Mouse (Mus musculus) macrophage (primary cell): Measurements from ENCODE around the gene Mecom. TPM values are rescaled to one million over a fixed set of nuclear protein-coding genes. Genes with fewer than 3 reads are reported as not detected.

Experiments
- H3K27ac ChIP-seq: fragments of 350-480 bp; formaldehyde crosslinking; 2 replicates; pipeline ENCODE4 v1.9.0; 2021
- H3K36me3 ChIP-seq: fragments of 350-480 bp; formaldehyde crosslinking; 2 replicates; pipeline ENCODE4 v1.9.0; 2021; ENCODE audit errors: inconsistent target
- H3K4me3 ChIP-seq: fragments of 350-480 bp; formaldehyde crosslinking; 2 replicates; pipeline ENCODE4 v1.9.0; 2021; ENCODE audit errors: inconsistent target
- H3K79me2 ChIP-seq: fragments of 350-480 bp; formaldehyde crosslinking; 2 replicates; pipeline ENCODE4 v1.9.0; 2021; ENCODE audit errors: inconsistent target
- whole genome bisulfite sequencing: methylation state at CpG from one replicate; pipeline ENCODE4 v1.1.7; 2026; ENCODE audit warnings: inconsistent platforms; ENCODE audit not compliant: missing documents; 5-methylcytosine and 5-hydroxymethylcytosine counted together
- polyA plus RNA-seq: library from polyadenylated mRNA; stranded (reverse); fragments of 250-400 nt; gene quantifications from 3 replicates; pipeline ENCODE4 v1.2.4, GENCODE M21; 2018; ENCODE audit warnings: inconsistent platforms

Mecom gene
- polyA plus RNA-seq, 1 experiment from 2014 or later: not detected

- H3K27ac ChIP-seq: no peak overlapping the region
- no peaks in the 10 kb centered on the region for H3K36me3 ChIP-seq
- H3K79me2 ChIP-seq: no peaks in the 10 kb centered on the region
- 94% methylated on average over 2 of the region's 2 CpGs for WGBS
- no peak overlapping the region for H3K4me3 ChIP-seq
Observed at GRCm38 (mm10) chr3:30132370-30132769, 415.4 kb downstream of the Mecom start.

- H3K79me2 ChIP-seq: no peaks in the 10 kb centered on the region
- H3K36me3 ChIP-seq: no peaks in the 10 kb centered on the region
- H3K4me3 ChIP-seq: no peak overlapping the region
- H3K27ac ChIP-seq: no peak overlapping the region
- 87% methylated on average over 4 of the region's 4 CpGs for WGBS
Observed at GRCm38 (mm10) chr3:30130495-30130894, 417.3 kb downstream of the Mecom start.

- H3K36me3 ChIP-seq: no peaks in the 10 kb centered on the region
- H3K79me2 ChIP-seq: no peaks in the 10 kb centered on the region
- no peak overlapping the region for H3K27ac ChIP-seq
- no peak overlapping the region for H3K4me3 ChIP-seq
- 93% methylated on average over 3 of the region's 3 CpGs for WGBS
Observed at GRCm38 (mm10) chr3:30122618-30123017, 425.2 kb downstream of the Mecom start.

GRCm38 (mm10) chr3:30120790-30121512 lies 426.9 kb downstream of the Mecom start:
- H3K27ac ChIP-seq: no peak overlapping the region
- H3K36me3 ChIP-seq: no peaks in the 10 kb centered on the region
- no peak overlapping the region for H3K4me3 ChIP-seq
- WGBS: 95% methylated on average over 8 of the region's 8 CpGs
- no peaks in the 10 kb centered on the region for H3K79me2 ChIP-seq

GRCm38 (mm10) chr3:30118594-30119297 lies 429.1 kb downstream of the Mecom start:
- Histone ChIP-seq H3K27ac (no peak overlapping the region), H3K36me3 (no peaks in the 10 kb centered on the region), H3K79me2 (no peaks in the 10 kb centered on the region), H3K4me3 (no peak overlapping the region)
- WGBS: 93% methylated on average over 7 of the region's 7 CpGs

GRCm38 (mm10) chr3:30113249-30113770 lies 434.5 kb downstream of the Mecom start:
- 73% methylated on average over 3 of the region's 3 CpGs for WGBS
- Histone ChIP-seq H3K36me3 (no peaks in the 10 kb centered on the region), H3K4me3 (no peak overlapping the region), H3K79me2 (no peaks in the 10 kb centered on the region), H3K27ac (no peak overlapping the region)

GRCm38 (mm10) chr3:30107945-30108670 lies 439.7 kb downstream of the Mecom start:
- Histone ChIP-seq H3K27ac (no peak overlapping the region), H3K79me2 (no peaks in the 10 kb centered on the region), H3K4me3 (no peak overlapping the region), H3K36me3 (no peaks in the 10 kb centered on the region)
- 78% methylated on average over 9 of the region's 9 CpGs for WGBS

- Histone ChIP-seq H3K79me2 (no peaks in the 10 kb centered on the region), H3K27ac (no peak overlapping the region), H3K4me3 (no peak overlapping the region), H3K36me3 (no peaks in the 10 kb centered on the region)
- WGBS: 51% methylated on average over 18 of the region's 18 CpGs
Observed at GRCm38 (mm10) chr3:30106481-30106880, 441.3 kb downstream of the Mecom start.

GRCm38 (mm10) chr3:30105859-30106258 lies 441.9 kb downstream of the Mecom start:
- Histone ChIP-seq H3K27ac (no peak overlapping the region), H3K4me3 (no peak overlapping the region), H3K79me2 (no peaks in the 10 kb centered on the region), H3K36me3 (no peaks in the 10 kb centered on the region)
- WGBS: 50% methylated on average over 1 of the region's 1 CpGs

GRCm38 (mm10) chr3:30105194-30105823 lies 442.5 kb downstream of the Mecom start:
- WGBS: 8% methylated on average over 15 of the region's 15 CpGs
- H3K27ac ChIP-seq: no peak overlapping the region
- H3K36me3 ChIP-seq: no peaks in the 10 kb centered on the region
- no peak overlapping the region for H3K4me3 ChIP-seq
- H3K79me2 ChIP-seq: no peaks in the 10 kb centered on the region

- H3K4me3 ChIP-seq: no peak overlapping the region
- 70% methylated on average over 4 of the region's 4 CpGs for WGBS
- no peaks in the 10 kb centered on the region for H3K36me3 ChIP-seq
- H3K27ac ChIP-seq: no peak overlapping the region
- no peaks in the 10 kb centered on the region for H3K79me2 ChIP-seq
Observed at GRCm38 (mm10) chr3:30104515-30105098, 443.2 kb downstream of the Mecom start.

- H3K27ac ChIP-seq: no peak overlapping the region
- no peaks in the 10 kb centered on the region for H3K79me2 ChIP-seq
- WGBS: 93% methylated on average over 4 of the region's 4 CpGs
- H3K4me3 ChIP-seq: no peak overlapping the region
- H3K36me3 ChIP-seq: no peaks in the 10 kb centered on the region
Observed at GRCm38 (mm10) chr3:30101146-30101545, 446.7 kb downstream of the Mecom start.

- no peaks in the 10 kb centered on the region for H3K36me3 ChIP-seq
- H3K4me3 ChIP-seq: no peak overlapping the region
- no peak overlapping the region for H3K27ac ChIP-seq
- H3K79me2 ChIP-seq: no peaks in the 10 kb centered on the region
- WGBS: 73% methylated on average over 3 of the region's 3 CpGs
Observed at GRCm38 (mm10) chr3:30097713-30098112, 450.1 kb downstream of the Mecom start.

GRCm38 (mm10) chr3:30097129-30097528 lies 450.7 kb downstream of the Mecom start:
- H3K27ac ChIP-seq: no peak overlapping the region
- H3K4me3 ChIP-seq: no peak overlapping the region
- H3K36me3 ChIP-seq: no peaks in the 10 kb centered on the region
- no peaks in the 10 kb centered on the region for H3K79me2 ChIP-seq
- WGBS: 37% methylated on average over 4 of the region's 4 CpGs
